Mouse (Mus musculus): ENCODE data around the gene Ehbp1l1. TPM values are rescaled to one million over a fixed set of nuclear protein-coding genes. Genes with fewer than 3 reads are reported as not detected.

Gene Ehbp1l1
- polyA plus RNA-seq, 1 experiment from 2014 or later, result 11.5 TPM

DNA sequence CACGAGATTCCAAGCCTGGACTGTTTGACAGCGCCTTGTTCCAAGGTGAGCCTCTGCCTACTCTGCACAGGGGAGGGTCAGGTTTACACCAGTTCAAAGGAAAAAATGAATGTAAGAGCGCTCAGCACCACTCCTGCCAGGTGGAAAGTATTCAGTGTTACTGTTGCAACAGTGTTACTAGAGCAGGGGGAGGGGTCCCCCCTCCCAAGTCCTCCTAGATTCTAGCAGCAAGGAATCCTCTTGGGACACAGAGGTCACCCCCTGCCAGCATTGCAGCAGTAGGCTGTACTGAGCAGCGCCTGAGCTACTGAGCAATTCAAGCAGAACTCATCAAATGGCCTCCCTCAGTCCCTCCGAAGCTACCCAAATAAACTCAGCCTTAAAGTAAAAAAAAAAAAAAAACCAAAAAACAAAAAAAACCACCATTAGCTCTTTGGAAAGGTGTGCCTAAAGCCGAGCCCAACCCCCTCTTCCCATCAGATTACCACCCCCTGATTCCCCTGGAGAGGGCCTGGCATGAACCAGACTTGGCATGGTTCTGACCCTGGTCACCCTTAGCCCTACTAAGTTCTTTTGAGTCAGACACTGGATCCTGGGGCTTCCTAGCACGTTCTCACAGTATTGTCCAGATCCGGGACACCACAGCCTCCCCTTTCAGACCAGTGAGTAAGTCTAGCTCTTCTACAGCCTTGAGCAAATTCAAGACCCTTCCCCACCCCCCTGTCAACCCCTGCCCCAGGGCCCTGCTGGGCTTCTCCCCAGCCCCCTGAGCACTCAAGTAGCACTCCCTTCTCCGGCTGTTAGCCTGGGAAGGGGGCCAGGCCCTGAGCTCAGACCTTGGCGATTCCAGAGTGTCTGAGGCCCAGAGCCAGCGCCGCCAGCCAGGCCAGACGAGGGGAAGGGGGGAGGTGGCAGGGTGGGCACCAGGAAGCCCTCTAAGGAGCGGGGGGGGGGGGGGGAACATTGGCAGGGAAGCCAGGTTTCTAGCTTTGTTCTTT lies 14.5 kb upstream of the Ehbp1l1 start, which contains the start of gene Ltbp3:
TSS of gene Ltbp3 (plus strand) at position 585 of the 998 bp plus-strand sequence.
- ATAC-seq (ENCODE audit: low FRiP score, low TSS enrichment), result no peak
- H3K4me3 ChIP-seq (ENCODE audit: low read length), result peak within 1 kb of the TSS; percentile 70
- H3K9ac ChIP-seq (ENCODE audit: low read depth, low read length), result peak within 1 kb of the TSS; percentile 79
- peak within 1 kb of the TSS; percentile 98 for H3K4me2 ChIP-seq (replicated peaks; ENCODE audit: low read depth, low read length)
- H3K27ac ChIP-seq (ENCODE audit: low read depth, low read length), result peak within 1 kb of the TSS; percentile 79
- 24% methylated on average over 13 of the region's 14 CpGs for WGBS
- H3K27me3 ChIP-seq (ENCODE audit: control insufficient read depth, insufficient read depth, low read length), result no peaks in the 10 kb centered on the region
- H3K9me3 ChIP-seq (ENCODE audit: control insufficient read depth, low read length), result no peaks in the 10 kb centered on the region
- peaks cover 35% of the 10 kb centered on the region for H3K4me1 ChIP-seq (ENCODE audit: control insufficient read depth, insufficient read depth, low read length)
- H3K36me3 ChIP-seq (ENCODE audit: control insufficient read depth, insufficient read depth, low read length), result no peaks in the 10 kb centered on the region

GRCm38 (mm10) chr19:5739446-5739845 lies 13.3 kb upstream of the Ehbp1l1 start:
- no peaks in the 10 kb centered on the region for H3K36me3 ChIP-seq (ENCODE audit: control insufficient read depth, insufficient read depth, low read length)
- H3K4me2 ChIP-seq (replicated peaks; ENCODE audit: low read depth, low read length), result no peak overlapping the region
- no peak overlapping the region for H3K27ac ChIP-seq (ENCODE audit: low read depth, low read length)
- no peaks in the 10 kb centered on the region for H3K9me3 ChIP-seq (ENCODE audit: control insufficient read depth, low read length)
- peaks cover 29% of the 10 kb centered on the region for H3K4me1 ChIP-seq (ENCODE audit: control insufficient read depth, insufficient read depth, low read length)
- WGBS, result 45% methylated on average over 2 of the region's 2 CpGs
- no peak for ATAC-seq (ENCODE audit: low FRiP score, low TSS enrichment)
- H3K27me3 ChIP-seq (ENCODE audit: control insufficient read depth, insufficient read depth, low read length), result no peaks in the 10 kb centered on the region
- no peak overlapping the region for H3K4me3 ChIP-seq (ENCODE audit: low read length)
- H3K9ac ChIP-seq (ENCODE audit: low read depth, low read length), result no peak overlapping the region

- 83% methylated on average over 9 of the region's 9 CpGs for WGBS
- Histone ChIP-seq H3K9me3 (ENCODE audit: control insufficient read depth, low read length) (no peaks in the 10 kb centered on the region), H3K4me3 (ENCODE audit: low read length) (no peak overlapping the region), H3K27me3 (ENCODE audit: control insufficient read depth, insufficient read depth, low read length) (no peaks in the 10 kb centered on the region), H3K36me3 (ENCODE audit: control insufficient read depth, insufficient read depth, low read length) (peaks cover 4% of the 10 kb centered on the region; the same call in 1 of the 2 replicates), H3K9ac (ENCODE audit: low read depth, low read length) (no peak overlapping the region), H3K4me1 (ENCODE audit: control insufficient read depth, insufficient read depth, low read length) (peaks cover 10% of the 10 kb centered on the region), H3K27ac (ENCODE audit: low read depth, low read length) (no peak overlapping the region), H3K4me2 (replicated peaks; ENCODE audit: low read depth, low read length) (no peak overlapping the region)
- no peak for ATAC-seq (ENCODE audit: low FRiP score, low TSS enrichment)
These were observed 8.2 kb upstream of the Ehbp1l1 start for GRCm38 (mm10) chr19:5734325-5734724.

- peaks cover 4% of the 10 kb centered on the region; the same call in 1 of the 2 replicates for H3K36me3 ChIP-seq (ENCODE audit: control insufficient read depth, insufficient read depth, low read length)
- no peak overlapping the region; the same call in 1 of the 2 replicates for H3K27ac ChIP-seq (ENCODE audit: low read depth, low read length)
- no peaks in the 10 kb centered on the region for H3K27me3 ChIP-seq (ENCODE audit: control insufficient read depth, insufficient read depth, low read length)
- WGBS, result 1% methylated on average over 47 of the region's 47 CpGs
- peaks cover 24% of the 10 kb centered on the region for H3K4me1 ChIP-seq (ENCODE audit: control insufficient read depth, insufficient read depth, low read length)
- peak; percentile 81 for ATAC-seq (ENCODE audit: low FRiP score, low TSS enrichment)
- H3K4me2 ChIP-seq (replicated peaks; ENCODE audit: low read depth, low read length), result peak overlapping the region; percentile 94
- peak overlapping the region; percentile 81 for H3K9ac ChIP-seq (ENCODE audit: low read depth, low read length)
- no peaks in the 10 kb centered on the region for H3K9me3 ChIP-seq (ENCODE audit: control insufficient read depth, low read length)
- H3K4me3 ChIP-seq (ENCODE audit: low read length), result peak overlapping the region; percentile 89
These were observed 5.3 kb upstream of the Ehbp1l1 start for GRCm38 (mm10) chr19:5731264-5731978.

DNA sequence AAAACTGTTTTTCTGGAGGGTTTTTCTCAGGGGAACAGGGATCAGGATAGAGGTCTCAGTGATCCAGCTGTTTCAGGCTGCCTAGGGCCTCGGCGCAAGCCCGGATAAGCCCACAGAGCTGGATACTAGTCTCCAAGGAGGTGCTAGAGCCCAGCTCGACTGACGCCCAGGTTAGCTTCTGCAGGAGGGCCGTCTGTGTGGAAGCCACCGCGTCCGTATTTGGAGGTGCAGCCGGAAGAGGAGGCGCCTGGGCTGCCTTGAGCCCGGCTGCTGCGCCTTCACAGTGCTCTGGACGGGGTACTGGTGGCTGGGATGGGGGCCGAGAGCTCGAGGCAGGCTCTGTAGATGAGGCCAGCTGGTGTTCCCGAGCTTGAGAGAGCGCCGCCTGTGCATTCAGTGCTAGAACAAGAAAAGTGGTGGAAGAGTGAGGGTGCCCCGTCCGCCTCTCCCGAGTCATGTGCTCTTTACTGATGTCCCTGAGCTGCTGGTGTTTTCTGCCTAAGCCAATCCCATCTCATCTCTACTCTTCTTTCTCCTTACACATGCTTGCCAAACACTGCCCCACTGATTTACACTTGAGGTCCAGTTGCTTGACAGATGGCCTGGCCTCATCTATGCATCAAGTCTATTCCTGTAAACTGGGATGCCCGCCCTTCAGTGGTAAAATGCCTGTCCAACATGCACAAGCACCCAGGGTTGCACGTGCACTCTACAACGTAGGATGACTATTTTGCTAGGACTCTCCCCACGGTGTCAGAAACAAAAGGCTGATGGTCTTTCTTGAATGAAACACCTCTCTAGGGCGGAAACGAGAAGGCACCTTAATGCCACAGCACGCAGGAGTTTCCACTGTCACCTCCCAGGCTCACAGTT lies 4.4 kb upstream of the Ehbp1l1 start:
- Histone ChIP-seq H3K9me3 (ENCODE audit: control insufficient read depth, low read length) (no peaks in the 10 kb centered on the region), H3K36me3 (ENCODE audit: control insufficient read depth, insufficient read depth, low read length) (peaks cover 4% of the 10 kb centered on the region; the same call in 1 of the 2 replicates), H3K9ac (ENCODE audit: low read depth, low read length) (peak overlapping the region; percentile 81; the same call in 1 of the 2 replicates), H3K27me3 (ENCODE audit: control insufficient read depth, insufficient read depth, low read length) (no peaks in the 10 kb centered on the region), H3K4me2 (replicated peaks; ENCODE audit: low read depth, low read length) (peak overlapping the region; percentile 94), H3K27ac (ENCODE audit: low read depth, low read length) (no peak overlapping the region), H3K4me1 (ENCODE audit: control insufficient read depth, insufficient read depth, low read length) (peaks cover 31% of the 10 kb centered on the region), H3K4me3 (ENCODE audit: low read length) (peak overlapping the region; percentile 89)
- 80% methylated on average over 29 of the region's 29 CpGs for WGBS
- no peak for ATAC-seq (ENCODE audit: low FRiP score, low TSS enrichment)

DNA sequence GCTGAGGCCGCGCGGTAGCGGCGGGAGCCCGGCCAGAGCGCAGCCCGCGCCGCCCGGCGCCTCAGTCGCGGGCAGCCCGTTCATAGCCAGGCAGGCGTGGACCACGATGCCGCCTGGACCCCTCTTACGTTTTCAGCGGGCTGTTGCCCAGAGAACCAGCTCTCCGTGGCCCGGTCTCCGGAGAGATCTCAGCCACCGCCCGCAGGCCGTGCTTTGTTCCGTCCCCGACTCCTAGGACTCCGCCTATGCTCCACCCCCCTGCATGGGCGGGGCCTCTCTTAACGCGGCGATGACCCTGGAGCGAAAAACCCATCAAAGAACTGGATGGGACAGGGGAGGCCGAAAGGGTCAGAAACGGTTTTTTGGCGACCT lies 3.3 kb upstream of the Ehbp1l1 start, which contains the start of gene Fam89b:
TSS of gene Fam89b (minus strand) at position 210 of the 372 bp plus-strand sequence.
- peak; percentile 82 for ATAC-seq (ENCODE audit: low FRiP score, low TSS enrichment)
- H3K4me2 ChIP-seq (replicated peaks; ENCODE audit: low read depth, low read length), result peak within 1 kb of the TSS; percentile 94

GRCm38 (mm10) chr19:5728631-5729443 lies 2.7 kb upstream of the Ehbp1l1 start:
- WGBS, result 7% methylated on average over 37 of the region's 37 CpGs
- Histone ChIP-seq H3K4me1 (ENCODE audit: control insufficient read depth, insufficient read depth, low read length) (peaks cover 47% of the 10 kb centered on the region), H3K36me3 (ENCODE audit: control insufficient read depth, insufficient read depth, low read length) (peaks cover 8% of the 10 kb centered on the region), H3K27ac (ENCODE audit: low read depth, low read length) (peak overlapping the region; percentile 93), H3K9ac (ENCODE audit: low read depth, low read length) (peak overlapping the region; percentile 99), H3K27me3 (ENCODE audit: control insufficient read depth, insufficient read depth, low read length) (no peaks in the 10 kb centered on the region), H3K9me3 (ENCODE audit: control insufficient read depth, low read length) (no peaks in the 10 kb centered on the region), H3K4me3 (ENCODE audit: low read length) (peak overlapping the region; percentile 92), H3K4me2 (replicated peaks; ENCODE audit: low read depth, low read length) (peak overlapping the region; percentile 91)
- peak; percentile 19 for ATAC-seq (ENCODE audit: low FRiP score, low TSS enrichment)

More for the DNA sequence above, 3.3 kb upstream of the Ehbp1l1 start, which contains the start of gene Fam89b:
- Histone ChIP-seq H3K27ac (ENCODE audit: low read depth, low read length) (peak within 1 kb of the TSS; percentile 93), H3K4me1 (ENCODE audit: control insufficient read depth, insufficient read depth, low read length) (peaks cover 41% of the 10 kb centered on the region), H3K36me3 (ENCODE audit: control insufficient read depth, insufficient read depth, low read length) (peaks cover 4% of the 10 kb centered on the region; the same call in 1 of the 2 replicates), H3K9ac (ENCODE audit: low read depth, low read length) (peak within 1 kb of the TSS; percentile 99), H3K9me3 (ENCODE audit: control insufficient read depth, low read length) (no peaks in the 10 kb centered on the region), H3K4me3 (ENCODE audit: low read length) (peak within 1 kb of the TSS; percentile 92), H3K27me3 (ENCODE audit: control insufficient read depth, insufficient read depth, low read length) (no peaks in the 10 kb centered on the region)
- WGBS, result under 1% methylated on average over 37 of the region's 37 CpGs

All from kidney, embryonic 14.5 days (tissue).